In genomic region chr1:71593184-71593583, GRCm38 (mm10) we compare ENCODE assay signal across 31 mouse cellular contexts.
"Had no signal": no experiment of that assay in that cellular context is flagged by ENCODE, and none has a peak within 500 bp of the region (broad histone marks: within the 10 kb centered on the region; RNA-seq: fewer than 3 reads in every experiment).

No protein-coding gene starts in this region.

- H3K4me1 ChIP-seq: limb, embryonic 10.5 days; limb, embryonic 12.5 days; limb, embryonic 13.5 days; limb, embryonic 15.5 days; liver, embryonic 12.5 days; liver, embryonic 13.5 days; liver, embryonic 15.5 days; lung, embryonic 15.5 days; megakaryocyte, embryonic 14.5 days; midbrain, embryonic 10.5 days; midbrain, embryonic 12.5 days; midbrain, embryonic 13.5 days; midbrain, embryonic 15.5 days; neural tube, embryonic 12.5 days had no signal

- H3K9ac ChIP-seq: limb, embryonic 12.5 days; limb, embryonic 13.5 days; limb, embryonic 15.5 days; liver, embryonic 12.5 days; liver, embryonic 13.5 days; liver, embryonic 14.5 days; liver, embryonic 15.5 days; liver, postnatal 0 days; lung, embryonic 14.5 days; lung, embryonic 15.5 days; midbrain, embryonic 12.5 days; midbrain, embryonic 13.5 days; midbrain, embryonic 15.5 days; neural tube, embryonic 12.5 days had no signal

- H3K4me3 ChIP-seq: limb, embryonic 10.5 days; limb, embryonic 12.5 days; limb, embryonic 13.5 days; limb, embryonic 15.5 days; liver, embryonic 12.5 days; liver, embryonic 13.5 days; liver, embryonic 15.5 days; lung, embryonic 15.5 days; megakaryocyte, embryonic 14.5 days; midbrain, embryonic 10.5 days; midbrain, embryonic 12.5 days; midbrain, embryonic 13.5 days; midbrain, embryonic 15.5 days; neural tube, embryonic 12.5 days had no signal

- H3K27me3 ChIP-seq: limb, embryonic 12.5 days; limb, embryonic 13.5 days; limb, embryonic 15.5 days; liver, embryonic 12.5 days; liver, embryonic 13.5 days; liver, embryonic 15.5 days; lung, embryonic 15.5 days; megakaryocyte, embryonic 14.5 days; midbrain, embryonic 12.5 days; midbrain, embryonic 13.5 days; midbrain, embryonic 15.5 days; neural tube, embryonic 12.5 days had no signal

- H3K36me3 ChIP-seq: midbrain, embryonic 15.5 days had no signal

- ATAC-seq: liver, embryonic 12.5 days; liver, postnatal 0 days; lung, postnatal 0 days; midbrain, embryonic 13.5 days; midbrain, embryonic 15.5 days; midbrain, embryonic 16.5 days had no signal

- DNase-seq: left cerebral cortex, postnatal 4 days; liver; liver, embryonic 13.5 days; liver, postnatal 0 days; lung, adult 18-20 months; lung, adult 2 months; lung, embryonic 14.5 days; lung, postnatal 10 days; lung, postnatal 14 days; lung, postnatal 36 days; lung, postnatal 4 days; midbrain, embryonic 14.5 days had no signal

- H3K4me2 ChIP-seq: limb, embryonic 12.5 days; limb, embryonic 13.5 days; limb, embryonic 15.5 days; liver, embryonic 11.5 days; liver, embryonic 12.5 days; liver, embryonic 13.5 days; liver, embryonic 15.5 days; lung, embryonic 14.5 days; lung, embryonic 15.5 days; midbrain, embryonic 11.5 days; midbrain, embryonic 12.5 days; midbrain, embryonic 13.5 days; midbrain, embryonic 15.5 days; neural tube, embryonic 12.5 days had no signal

- H3K27ac ChIP-seq: limb, embryonic 10.5 days; limb, embryonic 12.5 days; limb, embryonic 13.5 days; limb, embryonic 15.5 days; liver, embryonic 12.5 days; liver, embryonic 13.5 days; liver, embryonic 14.5 days; liver, embryonic 15.5 days; lung, embryonic 15.5 days; macrophage; midbrain, embryonic 10.5 days; midbrain, embryonic 12.5 days; midbrain, embryonic 13.5 days; midbrain, embryonic 15.5 days; neural tube, embryonic 12.5 days had no signal

- H3K9me3 ChIP-seq: limb, embryonic 10.5 days; limb, embryonic 12.5 days; limb, embryonic 13.5 days; limb, embryonic 15.5 days; liver, embryonic 12.5 days; liver, embryonic 13.5 days; liver, embryonic 15.5 days; lung, embryonic 15.5 days; midbrain, embryonic 10.5 days; midbrain, embryonic 12.5 days; midbrain, embryonic 13.5 days; midbrain, embryonic 15.5 days; neural tube, embryonic 12.5 days had no signal
